Mouse (Mus musculus) heart, postnatal 0 days (tissue): ENCODE measurements around the gene Tshz2.

Experiments
- CTCF ChIP-seq: IDR thresholded peaks from 2 replicates; pipeline ENCODE4 v1.5.1; 2016; ENCODE audit warnings: antibody characterized with exemption, control low read depth, low read depth
- EP300 ChIP-seq: IDR thresholded peaks from 2 replicates; pipeline ENCODE4 v1.6.1; 2016; ENCODE audit warnings: antibody characterized with exemption, low read depth

GRCm38 (mm10) chr2:169902896-169903295, 270.1 kb downstream of the Tshz2 start:
- TF ChIP-seq CTCF (no peak), EP300 (no peak)
